Mouse (Mus musculus): Measurements from ENCODE around the gene Pnmt. TPM values are rescaled to one million over a fixed set of nuclear protein-coding genes. Genes with fewer than 3 reads are reported as not detected.
A peak's percentile ranks its signal among the peaks of the same experiment; 100 is the strongest.
"Not testable (repeated sequence)": the region's sequence is repeated elsewhere in the genome, so short reads cannot be mapped to it uniquely, and the experiment has no call there.

Pnmt gene
- total RNA-seq, 2 experiments from 2014 or later: not detected

DNA sequence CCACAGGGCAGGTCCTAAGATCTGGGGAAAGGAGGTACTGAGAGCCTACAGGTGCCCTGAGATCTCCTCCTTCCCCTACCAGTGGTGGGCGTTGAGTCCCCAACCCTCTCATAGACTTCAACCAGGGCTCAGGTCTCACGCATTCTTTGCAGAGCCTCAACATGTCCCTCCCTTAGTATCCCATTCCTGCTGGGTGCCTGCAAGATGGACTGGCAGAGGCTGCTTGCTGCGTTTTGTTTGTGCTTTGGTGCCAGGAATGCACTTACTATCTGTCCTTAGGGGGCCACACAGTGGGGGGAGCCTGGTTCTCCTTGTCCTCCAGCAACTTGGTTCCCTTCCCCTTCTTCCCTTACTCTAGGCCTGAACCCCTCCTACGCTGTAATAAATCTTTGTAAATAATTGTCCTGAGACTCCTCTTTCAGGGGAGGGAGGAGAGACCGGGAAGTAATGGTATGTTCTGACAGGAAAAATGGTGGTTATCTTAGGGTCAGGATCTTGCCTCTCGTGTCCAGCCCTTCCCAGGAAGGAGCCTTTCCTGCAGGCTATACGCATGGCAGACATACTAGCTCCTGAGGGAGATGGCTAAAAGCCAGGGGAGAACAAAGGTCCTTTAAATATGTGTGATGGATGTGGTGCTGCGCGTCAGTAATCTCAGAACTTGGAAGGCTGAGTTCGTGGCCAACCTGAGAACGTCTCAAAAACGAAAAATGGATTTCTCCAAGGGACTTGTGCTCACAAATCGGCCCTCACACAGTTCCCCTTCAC is 28.7 kb upstream of the Pnmt start:
- no peak for ATAC-seq (ENCODE audit: poor library complexity, severe bottlenecking)

GRCm38 (mm10) chr11:98358161-98359083 is 27.8 kb upstream of the Pnmt start, which contains the start of gene Stard3:
Gene Stard3 (plus strand): TSS chr11:98358368.
- ATAC-seq (ENCODE audit: poor library complexity, severe bottlenecking): peak; percentile 76

DNA sequence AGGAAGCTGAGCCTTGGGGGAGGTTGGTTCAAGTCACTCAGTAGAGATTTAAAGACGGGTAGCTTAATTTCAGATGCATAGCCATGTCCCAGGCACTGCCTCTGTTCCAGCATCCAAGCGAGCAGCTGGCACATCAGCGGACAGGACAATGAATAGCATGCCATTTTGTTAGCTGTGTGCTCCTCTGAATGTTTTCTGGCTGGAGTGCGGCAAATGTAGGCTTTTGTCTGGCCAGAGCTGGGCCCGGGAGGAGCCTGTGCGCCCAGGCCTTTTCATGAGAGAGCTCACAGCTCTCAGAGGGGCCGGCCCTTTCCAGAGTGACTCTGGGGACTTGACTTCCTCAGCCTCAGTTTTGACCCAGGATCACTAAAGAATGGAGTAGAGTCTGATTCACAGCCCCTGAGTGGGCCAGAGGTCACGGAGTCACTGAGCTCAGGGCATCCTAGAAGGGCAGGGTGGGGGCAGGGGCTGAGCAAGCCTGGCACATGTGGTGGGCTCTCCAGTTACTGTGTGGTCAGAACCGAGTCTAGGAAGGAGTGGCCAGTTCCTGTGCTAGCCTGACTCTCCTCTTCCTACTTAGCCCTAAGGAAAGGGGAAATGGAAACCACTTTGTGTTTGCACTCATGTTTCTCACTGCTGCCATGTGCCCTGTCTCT is 25.3 kb upstream of the Pnmt start:
- peak; percentile 56 for ATAC-seq (ENCODE audit: poor library complexity, severe bottlenecking)

- no peak for ATAC-seq (ENCODE audit: poor library complexity, severe bottlenecking)
These were observed 22.4 kb upstream of the Pnmt start for GRCm38 (mm10) chr11:98363817-98364216.

DNA sequence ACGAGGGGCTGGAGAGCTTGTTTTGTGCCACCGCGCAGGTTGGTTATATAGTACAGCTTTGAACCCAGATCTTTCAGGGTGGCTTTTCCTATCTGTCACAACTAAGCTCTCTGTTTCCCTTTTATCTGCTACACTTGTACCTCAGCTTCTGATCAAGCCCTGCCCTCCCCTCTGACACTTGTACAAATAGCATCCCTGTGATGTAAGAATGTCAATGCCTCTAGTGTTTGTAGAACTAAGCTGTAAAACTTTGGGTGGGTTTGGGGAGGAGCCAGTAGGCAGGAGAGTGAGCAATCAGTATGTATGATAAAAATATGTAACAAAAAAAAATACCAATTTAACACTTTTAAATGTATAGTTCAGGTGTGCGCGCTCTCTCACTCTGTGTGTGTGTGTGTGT is 21.8 kb upstream of the Pnmt start:
- no peak for ATAC-seq (ENCODE audit: poor library complexity, severe bottlenecking)

- peak; percentile 94 for ATAC-seq (ENCODE audit: poor library complexity, severe bottlenecking)
These were observed 20.0 kb upstream of the Pnmt start for GRCm38 (mm10) chr11:98366290-98366689.

- ATAC-seq (ENCODE audit: poor library complexity, severe bottlenecking): no peak
These were observed 18.9 kb upstream of the Pnmt start for GRCm38 (mm10) chr11:98367171-98367862.

GRCm38 (mm10) chr11:98367863-98368186 is 18.4 kb upstream of the Pnmt start:
- ATAC-seq (ENCODE audit: poor library complexity, severe bottlenecking): no peak

DNA sequence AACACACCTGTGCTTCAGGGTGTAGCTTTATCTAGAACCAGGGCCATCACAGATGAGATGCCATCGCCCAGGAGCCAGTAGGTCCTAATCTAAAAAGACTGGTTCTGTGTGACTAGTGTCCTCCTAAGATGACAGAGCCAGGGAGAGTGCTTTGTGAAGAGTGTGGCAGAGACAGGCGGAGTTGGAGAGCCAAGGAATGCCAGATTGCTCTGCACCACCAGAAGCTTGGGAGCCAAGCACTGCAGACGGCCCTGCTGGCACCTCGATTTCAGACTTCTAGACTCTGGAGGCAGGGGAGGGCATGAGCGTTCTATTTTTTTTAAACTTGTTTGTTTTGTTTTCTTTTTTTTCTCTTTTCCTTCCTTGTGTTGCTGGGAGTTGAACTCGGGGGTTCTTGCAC is 16.9 kb upstream of the Pnmt start:
- no peak for ATAC-seq (ENCODE audit: poor library complexity, severe bottlenecking)

DNA sequence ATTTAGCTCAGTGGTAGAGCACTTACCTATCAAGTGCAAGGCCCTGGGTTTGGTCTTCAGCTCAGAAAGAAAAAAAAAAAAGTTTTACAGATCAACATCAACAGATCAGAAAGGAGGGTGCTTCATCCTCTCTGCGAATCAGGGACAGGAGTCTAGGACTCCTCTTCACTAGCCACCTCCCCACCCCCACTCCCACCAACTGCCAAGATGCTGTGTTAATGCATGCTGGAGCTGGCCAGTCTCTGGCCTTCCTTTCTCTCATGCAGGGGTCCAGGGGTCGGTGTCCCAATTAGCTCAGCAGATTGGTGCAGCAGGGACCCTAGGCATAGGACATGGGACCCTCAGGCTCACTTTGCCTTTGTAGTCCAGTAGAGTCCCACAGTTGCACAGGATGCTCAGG is 15.7 kb upstream of the Pnmt start:
- ATAC-seq (ENCODE audit: poor library complexity, severe bottlenecking): no peak

DNA sequence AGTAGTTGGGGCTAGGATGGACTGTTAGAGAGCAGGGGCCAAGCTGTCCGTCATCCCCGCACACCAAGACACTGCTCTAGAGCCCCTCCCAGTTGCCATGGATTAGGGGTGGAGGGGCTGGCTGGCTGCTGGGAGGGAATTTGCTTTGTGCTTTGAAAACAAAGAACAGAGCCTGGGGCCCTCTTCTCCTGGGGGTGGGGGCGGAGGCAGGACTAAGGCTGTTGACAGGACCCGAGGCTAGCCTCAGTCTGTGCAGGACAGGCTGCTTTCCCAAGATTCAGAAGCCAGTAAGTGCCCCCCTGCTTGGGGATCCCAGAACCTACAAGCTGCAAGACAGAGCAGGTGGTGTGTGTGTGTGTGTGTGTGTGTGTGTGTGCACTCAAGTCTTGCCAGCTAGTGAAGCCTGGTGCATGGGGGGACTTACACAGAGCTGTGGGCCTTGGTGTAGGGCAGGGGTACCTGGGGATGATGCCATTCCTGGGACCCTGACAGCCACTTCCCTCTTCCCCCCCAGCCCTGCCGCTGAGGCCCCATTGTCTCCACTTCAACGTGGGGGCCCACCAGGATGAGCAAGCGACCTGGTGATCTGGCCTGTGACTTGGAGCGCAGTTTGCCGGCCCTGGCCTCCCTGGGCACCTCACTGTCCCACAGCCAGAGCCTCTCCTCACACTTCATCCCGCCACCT is 14.6 kb upstream of the Pnmt start:
- no peak for ATAC-seq (ENCODE audit: poor library complexity, severe bottlenecking)

DNA sequence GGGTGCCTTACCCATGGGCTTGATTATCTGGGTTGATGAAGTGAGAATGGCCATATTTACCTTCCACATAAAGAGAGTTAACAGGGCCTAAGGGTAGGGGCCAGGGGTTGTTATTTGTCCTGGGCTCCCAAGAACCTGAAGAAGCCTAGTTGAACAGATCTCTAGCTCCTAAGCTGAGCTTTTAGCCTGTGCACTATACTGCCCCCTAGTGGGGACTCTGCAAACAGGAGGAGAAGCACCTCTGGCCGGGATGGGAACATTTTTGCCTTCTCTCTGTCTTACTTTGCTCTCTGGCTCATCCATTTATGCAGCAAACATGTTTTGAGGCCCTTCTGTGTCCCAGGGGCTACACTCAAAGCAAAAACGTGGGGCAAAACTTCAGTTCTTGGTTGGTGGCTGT is 13.8 kb upstream of the Pnmt start:
- ATAC-seq (ENCODE audit: poor library complexity, severe bottlenecking): peak; percentile 79

DNA sequence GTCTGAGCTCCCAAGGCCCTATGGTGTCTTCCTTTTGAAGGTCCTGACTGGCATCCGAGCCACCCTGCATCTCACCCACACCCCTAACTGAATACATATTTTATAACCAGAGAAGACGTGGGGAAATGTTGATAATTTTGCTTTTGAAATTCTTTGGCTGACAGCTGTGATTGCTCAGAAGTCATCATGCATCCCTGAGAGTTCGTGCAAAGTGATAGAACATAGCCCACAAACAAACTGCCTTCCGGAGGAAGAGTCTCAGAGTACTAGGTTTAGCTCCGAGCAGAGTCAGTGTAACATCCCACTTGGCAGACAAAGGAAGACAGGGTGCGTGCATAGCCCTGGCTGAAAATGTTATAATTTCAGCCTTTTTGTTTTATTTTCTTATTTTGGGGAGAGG is 13.0 kb upstream of the Pnmt start:
- ATAC-seq (ENCODE audit: poor library complexity, severe bottlenecking): no peak

DNA sequence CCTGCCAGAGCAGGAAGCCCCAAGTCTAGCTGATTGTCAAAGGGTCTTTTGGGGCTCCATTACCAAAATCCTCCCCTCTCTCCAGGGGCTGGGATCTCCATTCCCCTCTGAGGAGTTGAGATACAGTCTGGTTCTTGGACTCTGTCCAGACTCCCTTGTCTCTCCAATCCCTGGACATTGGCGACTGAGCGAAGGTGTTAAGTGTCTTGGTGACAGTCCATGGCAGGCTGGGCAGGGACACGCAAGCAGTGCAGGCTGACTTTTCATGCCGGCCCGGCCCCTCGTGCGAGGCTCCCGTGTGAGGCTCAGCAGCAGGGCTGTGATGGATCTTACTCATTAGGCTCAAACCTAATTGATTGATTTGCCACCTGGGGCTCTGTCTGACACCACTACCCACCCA is 12.0 kb upstream of the Pnmt start:
- no peak for ATAC-seq (ENCODE audit: poor library complexity, severe bottlenecking)

DNA sequence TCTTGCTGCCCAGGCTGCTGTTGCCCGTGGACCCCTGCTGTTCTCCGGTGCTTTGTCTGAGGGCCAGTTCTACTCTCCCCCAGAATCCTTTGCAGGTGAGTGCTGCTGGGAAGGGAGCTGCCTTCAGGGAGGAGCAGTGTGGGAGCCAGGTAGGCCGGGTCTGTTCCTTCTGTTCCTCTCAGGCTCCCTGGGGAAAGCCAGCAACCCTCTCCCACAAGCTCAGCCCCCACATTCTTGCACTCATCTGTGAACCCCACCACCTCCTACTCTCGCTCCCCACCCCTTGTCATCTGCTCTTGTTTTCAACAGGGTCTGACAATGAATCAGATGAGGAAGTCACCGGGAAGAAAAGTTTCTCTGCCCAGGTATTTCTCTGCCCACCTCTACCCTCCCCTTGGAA is 9.5 kb upstream of the Pnmt start:
- ATAC-seq (ENCODE audit: poor library complexity, severe bottlenecking): no peak

DNA sequence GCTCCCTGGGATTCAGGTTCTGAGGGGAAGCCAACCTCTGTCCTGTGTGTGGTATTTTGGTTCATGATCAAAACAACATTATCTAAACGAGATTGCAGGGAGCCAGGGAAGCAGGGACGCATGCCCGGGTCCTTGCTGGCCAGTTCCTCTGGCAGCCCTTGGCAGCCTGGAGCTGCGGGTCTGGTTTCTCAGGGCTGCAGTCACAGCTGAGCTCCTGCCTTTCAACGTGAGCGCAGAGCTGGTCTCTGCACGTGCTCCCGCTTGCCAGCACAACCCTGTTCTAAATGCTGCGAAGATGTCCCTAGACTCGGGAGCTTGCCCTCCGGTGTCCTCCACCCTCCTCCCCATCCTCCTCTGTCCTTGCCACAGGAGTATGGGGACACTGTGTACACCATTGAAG is 8.5 kb upstream of the Pnmt start:
- no peak for ATAC-seq (ENCODE audit: poor library complexity, severe bottlenecking)

DNA sequence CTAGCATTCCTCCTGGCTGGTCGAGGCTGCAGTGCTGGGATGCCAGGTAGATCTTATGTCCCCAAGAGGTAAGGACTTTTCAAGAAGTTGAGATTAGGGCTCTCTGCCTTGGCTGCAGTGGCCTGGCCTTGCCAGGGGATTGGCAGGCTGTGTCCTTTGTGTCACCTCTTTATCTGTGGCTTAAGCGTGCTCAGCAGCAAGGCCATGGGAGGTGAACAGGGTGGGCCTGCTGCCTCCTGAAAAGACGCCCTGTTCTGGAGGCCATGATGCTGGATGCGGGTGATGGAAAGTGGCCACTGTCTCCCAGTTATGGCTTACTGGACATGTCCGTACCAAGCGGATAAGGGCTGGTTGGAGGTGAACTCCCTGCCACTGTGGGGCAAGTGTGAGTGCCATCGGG is 6.9 kb upstream of the Pnmt start:
- no peak for ATAC-seq (ENCODE audit: poor library complexity, severe bottlenecking)

- ATAC-seq (ENCODE audit: poor library complexity, severe bottlenecking): no peak
These were observed 6.1 kb upstream of the Pnmt start for GRCm38 (mm10) chr11:98380106-98380505.

GRCm38 (mm10) chr11:98381651-98382050 is 4.6 kb upstream of the Pnmt start:
- ATAC-seq (ENCODE audit: poor library complexity, severe bottlenecking): no peak

GRCm38 (mm10) chr11:98382405-98382804 is 3.8 kb upstream of the Pnmt start:
- not testable (repeated sequence) for ATAC-seq (ENCODE audit: poor library complexity, severe bottlenecking)

Data from megakaryocyte, adult 5-6 weeks (primary cell).